Mouse (Mus musculus) lung, embryonic 15.5 days (tissue): Measurements from ENCODE around the gene Pde3a. TPM values are rescaled to one million over a fixed set of nuclear protein-coding genes. Genes with fewer than 3 reads are reported as not detected.
"Not testable (repeated sequence)": the region's sequence is repeated elsewhere in the genome, so short reads cannot be mapped to it uniquely, and the experiment has no call there.

Source experiments
- ATAC-seq: fragments of 200-750 bp; cut with Nextera tagmentation; 2 replicates; pipeline ENCODE4 v1.8.0; 2017; ENCODE audit warnings: moderate number of reproducible peaks, borderline replicate concordance; ENCODE audit not compliant: low FRiP score, low TSS enrichment; ENCODE audit errors: extremely low read depth
- H3K27ac ChIP-seq: fragments of 300-500 bp; sonication (generic); 2 replicates; pipeline ENCODE4 v1.5.1; 2015; ENCODE audit warnings: moderate library complexity, mild to moderate bottlenecking, inconsistent platforms
- H3K27me3 ChIP-seq: fragments of 300-500 bp; sonication (generic); 2 replicates; pipeline ENCODE4 v1.6.1; 2015; ENCODE audit warnings: inconsistent platforms
- H3K36me3 ChIP-seq: fragments of 300-500 bp; sonication (generic); 2 replicates; pipeline ENCODE4 v1.6.1; 2015; ENCODE audit warnings: inconsistent platforms
- H3K4me1 ChIP-seq: fragments of 300-500 bp; sonication (generic); 2 replicates; pipeline ENCODE4 v1.6.1; 2015; ENCODE audit warnings: inconsistent platforms
- H3K4me2 ChIP-seq: fragments of 300-500 bp; sonication (generic); 2 replicates; pipeline ENCODE4 v1.6.1; 2015; ENCODE audit warnings: inconsistent platforms, mild to moderate bottlenecking, moderate library complexity
- H3K4me3 ChIP-seq: fragments of 300-500 bp; sonication (generic); 2 replicates; pipeline ENCODE4 v1.5.1; 2015; ENCODE audit warnings: mild to moderate bottlenecking, inconsistent platforms
- H3K9ac ChIP-seq: fragments of 300-500 bp; sonication (generic); 2 replicates; pipeline ENCODE4 v1.6.1; 2015; ENCODE audit warnings: inconsistent platforms
- H3K9me3 ChIP-seq: fragments of 300-500 bp; sonication (generic); 2 replicates; pipeline ENCODE4 v1.6.1; 2016; ENCODE audit warnings: inconsistent platforms
- WGBS: fragments of 180-500 bp; shearing (Covaris S2); methylation state at CpG from one replicate; pipeline ENCODE4 v1.1.7; 2015; 5-methylcytosine and 5-hydroxymethylcytosine counted together
- polyA plus RNA-seq: library from polyadenylated mRNA; unstranded; fragments of >200 nt; fragmentation: Nextera tagmentation; extraction: Ambion mirVana; gene quantifications from 2 replicates; pipeline ENCODE4 v1.2.1, GENCODE M21; 2015

Gene Pde3a
- polyA plus RNA-seq, 1 experiment from 2014 or later, result 4.6 TPM

- H3K27me3 ChIP-seq, result no peaks in the 10 kb centered on the region
- peaks cover 6% of the 10 kb centered on the region; the same call in 1 of the 2 replicates for H3K4me1 ChIP-seq
- no peak overlapping the region for H3K4me3 ChIP-seq
- H3K4me2 ChIP-seq, result no peak overlapping the region
- no peak overlapping the region for H3K27ac ChIP-seq
- H3K9me3 ChIP-seq, result no peaks in the 10 kb centered on the region
- 87% methylated on average over 1 of the region's 1 CpGs for WGBS
- no peaks in the 10 kb centered on the region for H3K36me3 ChIP-seq
- no peak overlapping the region for H3K9ac ChIP-seq
- no peak for ATAC-seq
Measured at GRCm38 (mm10) chr6:141307326-141307725, 58.3 kb downstream of the Pde3a start.

- no peak overlapping the region for H3K9ac ChIP-seq
- no peaks in the 10 kb centered on the region for H3K9me3 ChIP-seq
- no peak overlapping the region for H3K27ac ChIP-seq
- H3K4me2 ChIP-seq, result no peak overlapping the region
- no peaks in the 10 kb centered on the region for H3K27me3 ChIP-seq
- ATAC-seq, result no peak
- H3K36me3 ChIP-seq, result no peaks in the 10 kb centered on the region
- no peak overlapping the region for H3K4me3 ChIP-seq
- 53% methylated on average over 2 of the region's 2 CpGs for WGBS
- H3K4me1 ChIP-seq, result peaks cover 6% of the 10 kb centered on the region; the same call in 1 of the 2 replicates
Measured at GRCm38 (mm10) chr6:141308451-141308850, 59.4 kb downstream of the Pde3a start.

GRCm38 (mm10) chr6:141309872-141310271, 60.8 kb downstream of the Pde3a start:
- WGBS, result 43% methylated on average over 3 of the region's 3 CpGs
- Histone ChIP-seq H3K36me3 (no peaks in the 10 kb centered on the region), H3K4me3 (no peak overlapping the region), H3K27me3 (no peaks in the 10 kb centered on the region), H3K9me3 (no peaks in the 10 kb centered on the region), H3K27ac (no peak overlapping the region), H3K4me2 (no peak overlapping the region), H3K4me1 (peaks cover 6% of the 10 kb centered on the region; the same call in 1 of the 2 replicates), H3K9ac (no peak overlapping the region)
- no peak for ATAC-seq

- no peaks in the 10 kb centered on the region for H3K9me3 ChIP-seq
- H3K4me2 ChIP-seq, result no peak overlapping the region
- H3K36me3 ChIP-seq, result no peaks in the 10 kb centered on the region
- WGBS, result 28% methylated on average over 6 of the region's 6 CpGs
- H3K4me1 ChIP-seq, result peaks cover 6% of the 10 kb centered on the region; the same call in 1 of the 2 replicates
- no peak for ATAC-seq
- no peak overlapping the region for H3K9ac ChIP-seq
- H3K27me3 ChIP-seq, result no peaks in the 10 kb centered on the region
- H3K27ac ChIP-seq, result no peak overlapping the region
- no peak overlapping the region for H3K4me3 ChIP-seq
Measured at GRCm38 (mm10) chr6:141310351-141310750, 61.3 kb downstream of the Pde3a start.

GRCm38 (mm10) chr6:141311615-141312014, 62.5 kb downstream of the Pde3a start:
- Histone ChIP-seq H3K4me2 (no peak overlapping the region), H3K4me3 (no peak overlapping the region), H3K4me1 (peaks cover 6% of the 10 kb centered on the region; the same call in 1 of the 2 replicates), H3K27me3 (no peaks in the 10 kb centered on the region), H3K27ac (peak overlapping the region; percentile 47; the same call in 1 of the 2 replicates), H3K9ac (no peak overlapping the region), H3K36me3 (no peaks in the 10 kb centered on the region), H3K9me3 (no peaks in the 10 kb centered on the region)
- 47% methylated on average over 6 of the region's 6 CpGs for WGBS
- ATAC-seq, result peak; percentile 86

GRCm38 (mm10) chr6:141313112-141313511, 64.0 kb downstream of the Pde3a start:
- 90% methylated on average over 4 of the region's 4 CpGs for WGBS
- Histone ChIP-seq H3K4me2 (no peak overlapping the region), H3K4me1 (peaks cover 6% of the 10 kb centered on the region; the same call in 1 of the 2 replicates), H3K9me3 (no peaks in the 10 kb centered on the region), H3K36me3 (no peaks in the 10 kb centered on the region), H3K4me3 (no peak overlapping the region), H3K9ac (no peak overlapping the region), H3K27ac (no peak overlapping the region), H3K27me3 (no peaks in the 10 kb centered on the region)
- ATAC-seq, result no peak

GRCm38 (mm10) chr6:141318440-141318839, 69.4 kb downstream of the Pde3a start:
- no peak overlapping the region for H3K9ac ChIP-seq
- H3K4me3 ChIP-seq, result no peak overlapping the region
- no peaks in the 10 kb centered on the region for H3K4me1 ChIP-seq
- no peak overlapping the region for H3K4me2 ChIP-seq
- no peak for ATAC-seq
- 68% methylated on average over 3 of the region's 3 CpGs for WGBS
- H3K36me3 ChIP-seq, result no peaks in the 10 kb centered on the region
- H3K27me3 ChIP-seq, result no peaks in the 10 kb centered on the region
- H3K9me3 ChIP-seq, result no peaks in the 10 kb centered on the region
- H3K27ac ChIP-seq, result no peak overlapping the region

GRCm38 (mm10) chr6:141321253-141321652, 72.2 kb downstream of the Pde3a start:
- Histone ChIP-seq H3K27ac (no peak overlapping the region), H3K4me2 (no peak overlapping the region), H3K4me3 (no peak overlapping the region), H3K9ac (no peak overlapping the region), H3K36me3 (no peaks in the 10 kb centered on the region), H3K4me1 (no peaks in the 10 kb centered on the region), H3K27me3 (no peaks in the 10 kb centered on the region), H3K9me3 (no peaks in the 10 kb centered on the region)
- ATAC-seq, result no peak
- 90% methylated on average over 3 of the region's 3 CpGs for WGBS

- H3K36me3 ChIP-seq, result no peaks in the 10 kb centered on the region
- H3K4me2 ChIP-seq, result no peak overlapping the region
- 35% methylated on average over 4 of the region's 4 CpGs for WGBS
- H3K4me1 ChIP-seq, result no peaks in the 10 kb centered on the region
- H3K4me3 ChIP-seq, result no peak overlapping the region
- H3K27ac ChIP-seq, result no peak overlapping the region
- no peak overlapping the region for H3K9ac ChIP-seq
- ATAC-seq, result no peak
- no peaks in the 10 kb centered on the region for H3K9me3 ChIP-seq
- no peaks in the 10 kb centered on the region for H3K27me3 ChIP-seq
Measured at GRCm38 (mm10) chr6:141322961-141323360, 73.9 kb downstream of the Pde3a start.

- not testable (repeated sequence) for ATAC-seq, H3K9ac ChIP-seq, H3K27ac ChIP-seq, H3K27me3 ChIP-seq, H3K4me2 ChIP-seq, H3K4me3 ChIP-seq, H3K4me1 ChIP-seq, H3K9me3 ChIP-seq, H3K36me3 ChIP-seq
- WGBS, result 67% methylated on average over 2 of the region's 2 CpGs
Measured at GRCm38 (mm10) chr6:141327134-141327533, 78.1 kb downstream of the Pde3a start.

GRCm38 (mm10) chr6:141328071-141328470, 79.0 kb downstream of the Pde3a start:
- Histone ChIP-seq H3K4me2 (no peak overlapping the region), H3K4me3 (no peak overlapping the region), H3K27me3 (no peaks in the 10 kb centered on the region), H3K27ac (no peak overlapping the region), H3K9me3 (no peaks in the 10 kb centered on the region), H3K9ac (no peak overlapping the region), H3K36me3 (no peaks in the 10 kb centered on the region), H3K4me1 (peaks cover 3% of the 10 kb centered on the region; the same call in 1 of the 2 replicates)
- ATAC-seq, result no peak
- 70% methylated on average over 3 of the region's 3 CpGs for WGBS

GRCm38 (mm10) chr6:141331464-141331863, 82.4 kb downstream of the Pde3a start:
- Histone ChIP-seq H3K4me3 (no peak overlapping the region), H3K36me3 (no peaks in the 10 kb centered on the region), H3K4me1 (peaks cover 10% of the 10 kb centered on the region), H3K9me3 (no peaks in the 10 kb centered on the region), H3K4me2 (no peak overlapping the region), H3K27me3 (no peaks in the 10 kb centered on the region), H3K9ac (no peak overlapping the region), H3K27ac (no peak overlapping the region)
- no peak for ATAC-seq
- 64% methylated on average over 2 of the region's 2 CpGs for WGBS

GRCm38 (mm10) chr6:141332613-141333165, 83.6 kb downstream of the Pde3a start:
- 83% methylated on average over 4 of the region's 4 CpGs for WGBS
- no peak overlapping the region for H3K27ac ChIP-seq
- H3K27me3 ChIP-seq, result no peaks in the 10 kb centered on the region
- no peaks in the 10 kb centered on the region for H3K36me3 ChIP-seq
- peaks cover 10% of the 10 kb centered on the region for H3K4me1 ChIP-seq
- H3K9ac ChIP-seq, result no peak overlapping the region
- no peak overlapping the region for H3K4me2 ChIP-seq
- no peaks in the 10 kb centered on the region for H3K9me3 ChIP-seq
- ATAC-seq, result no peak
- H3K4me3 ChIP-seq, result no peak overlapping the region
